ENCODE assay signal across 26 mouse cellular contexts in the genomic region with DNA sequence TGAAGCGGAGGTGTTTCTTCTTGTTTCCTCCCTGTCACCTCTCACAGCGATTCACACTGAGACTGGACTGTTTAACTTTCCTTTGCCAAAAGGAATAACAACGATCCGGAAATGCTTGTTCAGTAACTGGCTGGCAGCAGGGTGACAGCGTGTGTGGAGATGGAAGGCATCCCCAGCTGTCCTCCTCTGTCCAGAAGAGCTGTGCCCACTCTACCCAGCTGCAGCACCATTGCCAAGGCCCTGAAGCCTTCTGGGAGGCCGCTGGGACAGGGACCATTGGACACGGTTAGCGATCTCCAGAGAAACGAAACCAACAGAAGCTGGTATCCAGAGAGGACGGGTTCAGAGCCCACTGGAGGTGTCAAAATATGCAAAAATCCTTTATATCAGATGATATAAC. TPM values are rescaled to one million over a fixed set of nuclear protein-coding genes. Genes with fewer than 3 reads are reported as not detected.
A peak's percentile ranks its signal among the peaks of the same experiment; 100 is the strongest.
DNase-seq lines count a peak whose midpoint lies in the region; ATAC-seq and TF ChIP-seq lines count a peak whose summit lies in the region.
"Had no signal": no experiment of that assay in that cellular context is flagged by ENCODE, and none has a peak within 500 bp of the region (broad histone marks: within the 10 kb centered on the region; RNA-seq: fewer than 3 reads in every experiment).

No protein-coding gene starts in this region.

- no peak overlapping the region for H3K27ac ChIP-seq in midbrain, postnatal 0 days (ENCODE audit: low read depth, low read length)
- H3K27ac ChIP-seq in midbrain, embryonic 16.5 days (ENCODE audit: low read length), result no peak overlapping the region
- H3K27ac ChIP-seq: embryonic facial prominence, embryonic 13.5 days; forebrain, embryonic 10.5 days; hindbrain, embryonic 10.5 days; intestine, embryonic 15.5 days; limb, embryonic 13.5 days had no signal

- no peak for ATAC-seq in midbrain, postnatal 0 days (ENCODE audit: low FRiP score)
- ATAC-seq in midbrain, embryonic 16.5 days, result no peak
- ATAC-seq: hindbrain, embryonic 16.5 days; intestine, embryonic 15.5 days; Patski had no signal

- H3K4me3 ChIP-seq in midbrain, postnatal 0 days (ENCODE audit: low read depth, low read length), result no peak overlapping the region
- H3K4me3 ChIP-seq in midbrain, embryonic 16.5 days (ENCODE audit: low read depth, low read length), result no peak overlapping the region
- H3K4me3 ChIP-seq: embryonic facial prominence, embryonic 13.5 days; forebrain, embryonic 10.5 days; forebrain, embryonic 15.5 days; hindbrain, embryonic 10.5 days; intestine, embryonic 15.5 days; limb, embryonic 13.5 days had no signal

- peak; percentile 39 for DNase-seq in gastrocnemius, postnatal 10 days
- DNase-seq in gastrocnemius, postnatal 36 days, result no peak
- peak; percentile 58 for DNase-seq in left cerebral cortex, postnatal 4 days
- no peak for DNase-seq in left cerebral cortex, adult 18-20 months (ENCODE audit: low spot score in 2 of 2)
- peak; percentile 45 for DNase-seq in midbrain, postnatal 0 days (ENCODE audit: low spot score)
- no peak for DNase-seq in urinary bladder, postnatal 14 days (ENCODE audit: low spot score)
- DNase-seq: adrenal gland, postnatal 14 days; cerebellum, adult 11 months; cerebellum, adult 9-11 months; heart, postnatal 14 days; layer of hippocampus, postnatal 36 days; thymus, postnatal 4 days had no signal

- 76% methylated on average over 10 of the region's 10 CpGs for WGBS in midbrain, postnatal 0 days
- 77% methylated on average over 10 of the region's 10 CpGs for WGBS in midbrain, embryonic 16.5 days

- H3K9me3 ChIP-seq in midbrain, postnatal 0 days (ENCODE audit: low read length), result no peaks in the 10 kb centered on the region
- no peaks in the 10 kb centered on the region for H3K9me3 ChIP-seq in midbrain, embryonic 16.5 days (replicated peaks; ENCODE audit: control insufficient read depth, low read length, poor library complexity, severe bottlenecking)
- H3K9me3 ChIP-seq: embryonic facial prominence, embryonic 13.5 days; forebrain, embryonic 10.5 days; forebrain, embryonic 15.5 days; hindbrain, embryonic 10.5 days; intestine, embryonic 15.5 days; limb, embryonic 13.5 days had no signal

- no peak overlapping the region for H3K9ac ChIP-seq in midbrain, postnatal 0 days (replicated peaks; ENCODE audit: low read length, poor library complexity, severe bottlenecking)
- H3K9ac ChIP-seq in midbrain, embryonic 16.5 days (ENCODE audit: low read depth, low read length), result no peak overlapping the region
- H3K9ac ChIP-seq: embryonic facial prominence, embryonic 13.5 days; forebrain, embryonic 15.5 days; intestine, embryonic 15.5 days; limb, embryonic 13.5 days had no signal

- no peaks in the 10 kb centered on the region for H3K27me3 ChIP-seq in midbrain, postnatal 0 days (ENCODE audit: insufficient read depth, low read length)
- H3K27me3 ChIP-seq in midbrain, embryonic 16.5 days (ENCODE audit: control insufficient read depth, insufficient read depth, low read depth, low read length), result no peaks in the 10 kb centered on the region
- H3K27me3 ChIP-seq: embryonic facial prominence, embryonic 13.5 days; forebrain, embryonic 15.5 days; intestine, embryonic 15.5 days; limb, embryonic 13.5 days; Patski had no signal

- H3K36me3 ChIP-seq in midbrain, postnatal 0 days (ENCODE audit: insufficient read depth, low read length), result no peaks in the 10 kb centered on the region
- no peaks in the 10 kb centered on the region for H3K36me3 ChIP-seq in midbrain, embryonic 16.5 days (ENCODE audit: control insufficient read depth, insufficient read depth, low read length)
- H3K36me3 ChIP-seq: embryonic facial prominence, embryonic 13.5 days; forebrain, embryonic 10.5 days; forebrain, embryonic 15.5 days; hindbrain, embryonic 10.5 days; intestine, embryonic 15.5 days; limb, embryonic 13.5 days had no signal

- intact Hi-C loops in gastrocnemius, postnatal 36 days (cut with DNase I), result no loop called here
- intact Hi-C loops in left cerebral cortex, postnatal 4 days (cut with DNase I), result no loop called here

- H3K4me1 ChIP-seq in midbrain, postnatal 0 days (ENCODE audit: insufficient read depth, low read length), result no peaks in the 10 kb centered on the region
- H3K4me1 ChIP-seq in midbrain, embryonic 16.5 days (ENCODE audit: control insufficient read depth, insufficient read depth, low read length), result peaks cover 5% of the 10 kb centered on the region; the same call in 1 of the 2 replicates
- H3K4me1 ChIP-seq: intestine, embryonic 15.5 days had no signal

- no peak for TF ChIP-seq CTCF in midbrain, postnatal 0 days (IDR thresholded peaks at IDR 0.05)

- H3K4me2 ChIP-seq in midbrain, postnatal 0 days (ENCODE audit: low read depth, low read length, poor library complexity, severe bottlenecking), result no peak overlapping the region
- no peak overlapping the region for H3K4me2 ChIP-seq in midbrain, embryonic 16.5 days (ENCODE audit: low read length)
- H3K4me2 ChIP-seq: embryonic facial prominence, embryonic 13.5 days; forebrain, embryonic 15.5 days; intestine, embryonic 15.5 days; limb, embryonic 13.5 days; liver, embryonic 11.5 days; midbrain, embryonic 11.5 days had no signal

RNA-seq across cellular contexts. Expression of a gene that starts 22.9 kb away (rescaled TPM):
- 100 to 1,000 TPM in 1 of 2 experiments, 10 to 100 TPM in 1; 94.9 to 103 TPM for total RNA-seq in gastrocnemius, postnatal 10 days (2021)
- total RNA-seq in gastrocnemius, postnatal 36 days (2021), result 10 to 100 TPM; 56.4 to 63.1 TPM
- 10 to 100 TPM; 25.7 to 27.6 TPM for total RNA-seq in left cerebral cortex, postnatal 4 days (2021)
- total RNA-seq in left cerebral cortex, adult 18-20 months (2021), result 10 to 100 TPM; 29.2 to 34.2 TPM
- 35.7 and 40.2 TPM in 2 replicates for total RNA-seq in midbrain, postnatal 0 days (2014; rRNA removed)
- 76.0 and 83.3 TPM in 2 replicates for polyA plus RNA-seq in midbrain, postnatal 0 days (2015; fragmentation: Nextera tagmentation; extraction: Ambion mirVana)
- 65.6 and 71.0 TPM in 2 replicates for polyA plus RNA-seq in midbrain, embryonic 16.5 days (2015; fragmentation: Nextera tagmentation; extraction: Ambion mirVana)

RNA-seq across cellular contexts. Expression of a gene that starts 30.2 kb away (rescaled TPM):
- total RNA-seq in gastrocnemius, postnatal 10 days (2021), result 10 to 100 TPM; 92.0 to 94.9 TPM
- 10 to 100 TPM; 64.7 to 76.9 TPM for total RNA-seq in gastrocnemius, postnatal 36 days (2021)
- total RNA-seq in left cerebral cortex, postnatal 4 days (2021), result 10 to 100 TPM; 51.9 to 60.8 TPM
- 10 to 100 TPM; 56.9 to 63.9 TPM for total RNA-seq in left cerebral cortex, adult 18-20 months (2021)
- total RNA-seq in midbrain, postnatal 0 days (2014; rRNA removed), result 19.0 and 22.2 TPM in 2 replicates
- polyA plus RNA-seq in midbrain, postnatal 0 days (2015; fragmentation: Nextera tagmentation; extraction: Ambion mirVana), result 4.7 TPM in 2 replicates
- 6.8 and 7.3 TPM in 2 replicates for polyA plus RNA-seq in midbrain, embryonic 16.5 days (2015; fragmentation: Nextera tagmentation; extraction: Ambion mirVana)
- total RNA-seq: common myeloid progenitor, adult 5-6 weeks; megakaryocyte progenitor cell, adult 5-6 weeks; MEL had no signal

Comparison
In these comparisons a context has a peak if more than half of its experiments do, and no peak if none do; other contexts are left out.
1. DNase-seq: peak in gastrocnemius, postnatal 10 days (single experiment), left cerebral cortex, postnatal 4 days (single experiment) and midbrain, postnatal 0 days (single experiment); none in gastrocnemius, postnatal 36 days (0 of 2), left cerebral cortex, adult 18-20 months (0 of 2) and urinary bladder, postnatal 14 days (single experiment).